ENCODE assay signal across 9 mouse cellular contexts in genomic region chr9:58053102-58053501, GRCm38 (mm10). TPM values are rescaled to one million over a fixed set of nuclear protein-coding genes. Genes with fewer than 3 reads are reported as not detected.
DNase-seq lines count a peak whose midpoint lies in the region; ATAC-seq and TF ChIP-seq lines count a peak whose summit lies in the region.
"Had no signal": no experiment of that assay in that cellular context is flagged by ENCODE, and none has a peak within 500 bp of the region (broad histone marks: within the 10 kb centered on the region; RNA-seq: fewer than 3 reads in every experiment).

No protein-coding gene starts in this region.

- no peak overlapping the region for H3K4me2 ChIP-seq in hindbrain, embryonic 11.5 days (replicated peaks; ENCODE audit: low read depth, low read length)
- H3K4me2 ChIP-seq in hindbrain, embryonic 16.5 days (ENCODE audit: low read length), result no peak overlapping the region
- no peak overlapping the region for H3K4me2 ChIP-seq in embryonic facial prominence, embryonic 14.5 days (ENCODE audit: low read depth, low read length)
- H3K4me2 ChIP-seq in limb, embryonic 12.5 days, result no peak overlapping the region
- H3K4me2 ChIP-seq: liver, embryonic 15.5 days had no signal

- no peaks in the 10 kb centered on the region for H3K9me3 ChIP-seq in hindbrain, embryonic 11.5 days (ENCODE audit: control insufficient read depth, low read length)
- H3K9me3 ChIP-seq in hindbrain, embryonic 16.5 days (ENCODE audit: control insufficient read depth, low read length), result no peaks in the 10 kb centered on the region
- H3K9me3 ChIP-seq in embryonic facial prominence, embryonic 14.5 days (ENCODE audit: control insufficient read depth, low read length), result no peaks in the 10 kb centered on the region
- H3K9me3 ChIP-seq in limb, embryonic 12.5 days, result no peaks in the 10 kb centered on the region
- H3K9me3 ChIP-seq: liver, embryonic 15.5 days had no signal

- TF ChIP-seq CTCF in kidney, adult 2 months (conservative IDR thresholded peaks at IDR 0.05; ENCODE audit: insufficient read depth, insufficient read length, low read depth, low read length), result peak; percentile 77
- 0 out of 2 replicates have a peak, but pooled peaks have one; percentile 41 for TF ChIP-seq CTCF in olfactory bulb, adult 2 months (IDR thresholded peaks at IDR 0.05; ENCODE audit: insufficient read depth, low read depth, low read length)

- peaks cover 3% of the 10 kb centered on the region; the same call in 1 of the 2 replicates for H3K27me3 ChIP-seq in hindbrain, embryonic 11.5 days (ENCODE audit: control insufficient read depth, insufficient read depth, low read length)
- H3K27me3 ChIP-seq in hindbrain, embryonic 16.5 days (replicated peaks; ENCODE audit: control insufficient read depth, insufficient read depth, low read length), result 0 out of 2 replicates have a peak, but pooled peaks cover 2% of the 10 kb centered on the region
- no peaks in the 10 kb centered on the region; the same call in 1 of the 2 replicates for H3K27me3 ChIP-seq in embryonic facial prominence, embryonic 14.5 days (replicated peaks; ENCODE audit: control insufficient read depth, insufficient read depth, low read length)
- H3K27me3 ChIP-seq in kidney, adult 2 months (replicated peaks; ENCODE audit: control insufficient read depth, insufficient read depth, low read length), result no peaks in the 10 kb centered on the region
- H3K27me3 ChIP-seq in limb, embryonic 12.5 days, result peaks cover 63% of the 10 kb centered on the region

- no peak overlapping the region for H3K27ac ChIP-seq in hindbrain, embryonic 11.5 days (ENCODE audit: low read depth, low read length)
- no peak overlapping the region for H3K27ac ChIP-seq in hindbrain, embryonic 16.5 days (ENCODE audit: low read depth, low read length)
- no peak overlapping the region for H3K27ac ChIP-seq in embryonic facial prominence, embryonic 14.5 days (replicated peaks; ENCODE audit: low read depth, low read length)
- H3K27ac ChIP-seq in kidney, adult 2 months (ENCODE audit: insufficient read depth, low read depth, low read length), result no peak overlapping the region
- H3K27ac ChIP-seq in limb, embryonic 12.5 days, result no peak overlapping the region
- no peak overlapping the region for H3K27ac ChIP-seq in olfactory bulb, adult 2 months (ENCODE audit: insufficient read depth, low read depth, low read length)
- H3K27ac ChIP-seq: liver, embryonic 15.5 days had no signal

- DNase-seq in hindbrain, embryonic 11.5 days (ENCODE audit: low spot score), result peak; percentile 72
- peak; percentile 20 for DNase-seq in adipocyte (ENCODE audit: low spot score)
- peak; percentile 75 for DNase-seq in embryonic facial prominence, embryonic 14.5 days (ENCODE audit: low spot score)
- peak; percentile 35 for DNase-seq in kidney, adult 2 months
- DNase-seq in thymus, postnatal 25 days, result peak; percentile 74

- H3K4me1 ChIP-seq in hindbrain, embryonic 11.5 days (replicated peaks; ENCODE audit: control insufficient read depth, insufficient read depth, low read length), result peaks cover 14% of the 10 kb centered on the region
- H3K4me1 ChIP-seq in hindbrain, embryonic 16.5 days (ENCODE audit: control insufficient read depth, insufficient read depth, low read depth, low read length), result peaks cover 27% of the 10 kb centered on the region
- H3K4me1 ChIP-seq in embryonic facial prominence, embryonic 14.5 days (ENCODE audit: control insufficient read depth, insufficient read depth, low read length), result no peaks in the 10 kb centered on the region; the same call in 1 of the 2 replicates
- H3K4me1 ChIP-seq in kidney, adult 2 months (ENCODE audit: control insufficient read depth, insufficient read depth, low read length), result no peaks in the 10 kb centered on the region
- peaks cover 40% of the 10 kb centered on the region for H3K4me1 ChIP-seq in limb, embryonic 12.5 days (replicated peaks)
- peaks cover 45% of the 10 kb centered on the region for H3K4me1 ChIP-seq in olfactory bulb, adult 2 months (ENCODE audit: control insufficient read depth, insufficient read depth, low read length)
- H3K4me1 ChIP-seq: liver, embryonic 15.5 days had no signal

- ATAC-seq in hindbrain, embryonic 11.5 days (ENCODE audit: low FRiP score), result no peak
- no peak for ATAC-seq in hindbrain, embryonic 16.5 days
- peak; percentile 53; the same call in 1 of the 2 replicates for ATAC-seq in embryonic facial prominence, embryonic 14.5 days (ENCODE audit: low read depth)
- ATAC-seq in limb, embryonic 12.5 days (ENCODE audit: insufficient number of reproducible peaks, insufficient read depth, low FRiP score, low TSS enrichment, low read depth), result peak; percentile 41; the same call in 1 of the 2 replicates

- H3K9ac ChIP-seq in hindbrain, embryonic 11.5 days (ENCODE audit: low read depth, low read length), result no peak overlapping the region; the same call in 1 of the 2 replicates
- H3K9ac ChIP-seq in hindbrain, embryonic 16.5 days (ENCODE audit: low read depth, low read length), result no peak overlapping the region
- H3K9ac ChIP-seq in embryonic facial prominence, embryonic 14.5 days (ENCODE audit: low read depth, low read length), result no peak overlapping the region
- H3K9ac ChIP-seq in limb, embryonic 12.5 days (replicated peaks), result no peak overlapping the region
- H3K9ac ChIP-seq: liver, embryonic 15.5 days had no signal

- no peak overlapping the region for H3K4me3 ChIP-seq in hindbrain, embryonic 11.5 days (ENCODE audit: low read depth, low read length)
- H3K4me3 ChIP-seq in hindbrain, embryonic 16.5 days (ENCODE audit: low read length), result no peak overlapping the region
- H3K4me3 ChIP-seq in embryonic facial prominence, embryonic 14.5 days (ENCODE audit: low read depth, low read length), result no peak overlapping the region
- no peak overlapping the region for H3K4me3 ChIP-seq in kidney, adult 2 months (ENCODE audit: insufficient read depth, low read depth, low read length)
- H3K4me3 ChIP-seq in limb, embryonic 12.5 days (replicated peaks), result no peak overlapping the region
- H3K4me3 ChIP-seq in olfactory bulb, adult 2 months (ENCODE audit: insufficient read depth, low read depth, low read length), result no peak overlapping the region
- H3K4me3 ChIP-seq: liver, embryonic 15.5 days had no signal

- H3K36me3 ChIP-seq in hindbrain, embryonic 11.5 days (ENCODE audit: control insufficient read depth, insufficient read depth, low read length), result no peaks in the 10 kb centered on the region
- H3K36me3 ChIP-seq in hindbrain, embryonic 16.5 days (ENCODE audit: control insufficient read depth, insufficient read depth, low read length), result no peaks in the 10 kb centered on the region
- H3K36me3 ChIP-seq in embryonic facial prominence, embryonic 14.5 days (ENCODE audit: control insufficient read depth, insufficient read depth, low read length), result no peaks in the 10 kb centered on the region
- H3K36me3 ChIP-seq in kidney, adult 2 months (ENCODE audit: control insufficient read depth, insufficient read depth, low read length), result no peaks in the 10 kb centered on the region
- no peaks in the 10 kb centered on the region for H3K36me3 ChIP-seq in limb, embryonic 12.5 days
- H3K36me3 ChIP-seq: liver, embryonic 15.5 days had no signal

- 8% methylated on average over 3 of the region's 3 CpGs for WGBS in hindbrain, embryonic 11.5 days
- 15% methylated on average over 3 of the region's 3 CpGs for WGBS in hindbrain, embryonic 16.5 days
- WGBS in embryonic facial prominence, embryonic 14.5 days, result 19% methylated on average over 3 of the region's 3 CpGs
- 42% methylated on average over 3 of the region's 3 CpGs for WGBS in kidney, adult 2 months
- 12% methylated on average over 3 of the region's 3 CpGs for WGBS in limb, embryonic 12.5 days
- WGBS in olfactory bulb, adult 2 months, result 27% methylated on average over 3 of the region's 3 CpGs

- TF ChIP-seq POLR2A in kidney, adult 2 months (IDR thresholded peaks at IDR 0.05; ENCODE audit: low read depth, low read length), result no peak
- no peak for TF ChIP-seq POLR2A in olfactory bulb, adult 2 months (IDR thresholded peaks at IDR 0.05; ENCODE audit: insufficient read depth, low read depth, low read length)

RNA-seq across cellular contexts. Expression of gene Stra6, which starts 10.5 kb away (rescaled TPM):
- polyA plus RNA-seq in hindbrain, embryonic 11.5 days (2014; fragmentation: Nextera tagmentation; extraction: Ambion mirVana), result 8.2 and 12.7 TPM in 2 replicates
- polyA plus RNA-seq in hindbrain, embryonic 16.5 days (2015; fragmentation: Nextera tagmentation; extraction: Ambion mirVana), result 11.6 and 16.4 TPM in 2 replicates
- polyA plus RNA-seq in embryonic facial prominence, embryonic 14.5 days (2014; fragmentation: Nextera tagmentation; extraction: Ambion mirVana), result 10.5 and 16.1 TPM in 2 replicates
- 15.4 and 19.5 TPM in 2 replicates for polyA plus RNA-seq in kidney, adult 2 months (2012; rRNA removed)
- 37.5 and 49.0 TPM in 2 replicates for polyA plus RNA-seq in limb, embryonic 12.5 days (2016; fragmentation: Nextera tagmentation; extraction: Ambion mirVana)
- not detected in 2 replicates for polyA plus RNA-seq in olfactory bulb, adult 2 months (2012; ENCODE audit: insufficient read depth, insufficient read length, low replicate concordance, missing spikeins)

RNA-seq across cellular contexts. Expression of gene Cyp11a1, which starts 46.9 kb away (rescaled TPM):
- polyA plus RNA-seq in hindbrain, embryonic 11.5 days (2014; fragmentation: Nextera tagmentation; extraction: Ambion mirVana), result not detected in 2 replicates
- 1.7 and 2.4 TPM in 2 replicates for polyA plus RNA-seq in hindbrain, embryonic 16.5 days (2015; fragmentation: Nextera tagmentation; extraction: Ambion mirVana)
- polyA plus RNA-seq in embryonic facial prominence, embryonic 14.5 days (2014; fragmentation: Nextera tagmentation; extraction: Ambion mirVana), result 5.9 and 7.0 TPM in 2 replicates
- 0.16 and 5.1 TPM in 2 replicates for polyA plus RNA-seq in kidney, adult 2 months (2012; rRNA removed)
- 0.16 and 0.24 TPM in 2 replicates for polyA plus RNA-seq in limb, embryonic 12.5 days (2016; fragmentation: Nextera tagmentation; extraction: Ambion mirVana)
- polyA plus RNA-seq in olfactory bulb, adult 2 months (2012; ENCODE audit: insufficient read depth, insufficient read length, low replicate concordance, missing spikeins), result not detected in 2 replicates

Comparison
In these comparisons a context has a peak if more than half of its experiments do, and no peak if none do; other contexts are left out.
1. ATAC-seq: peak in embryonic facial prominence, embryonic 14.5 days (single experiment) and limb, embryonic 12.5 days (single experiment); none in hindbrain, embryonic 11.5 days (single experiment) and hindbrain, embryonic 16.5 days (single experiment).
2. DNase-seq: peak in every context shown above with its lines; median percentile 75 in embryonic facial prominence, embryonic 14.5 days; 74 in thymus, postnatal 25 days; 72 in hindbrain, embryonic 11.5 days; 35 in kidney, adult 2 months; 20 in adipocyte.